Mouse (Mus musculus) ES-CJ7 (cell line): Measurements from ENCODE around the gene Cryga.
"Not testable (repeated sequence)": the region's sequence is repeated elsewhere in the genome, so short reads cannot be mapped to it uniquely, and the experiment has no call there.

ENCODE experiments used
- DNase-seq: peaks from one replicate; pipeline ENCODE4 v3.0.0; 2011; ENCODE audit warnings: low read depth, low spot score

The Cryga gene

DNA sequence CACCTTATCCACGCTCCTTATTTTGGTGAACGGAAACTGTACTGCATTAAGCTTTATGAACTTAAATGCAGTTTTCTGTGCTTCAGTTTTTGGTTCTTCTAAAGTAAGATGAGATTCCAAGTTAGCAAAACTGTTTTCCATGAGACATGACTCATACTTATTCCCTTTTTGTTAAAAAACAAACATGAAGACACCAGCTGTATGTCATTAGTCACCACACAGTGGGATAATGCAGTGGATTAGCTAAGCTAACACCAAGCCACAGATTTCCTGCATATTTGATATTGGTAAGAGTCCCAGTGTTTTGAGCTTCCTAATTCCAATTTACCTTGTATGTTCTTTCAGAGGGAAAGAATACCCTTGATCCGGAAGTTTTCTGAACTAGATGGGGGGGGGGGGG lies 11.6 kb downstream of the Cryga start:
- no peak for DNase-seq

DNA sequence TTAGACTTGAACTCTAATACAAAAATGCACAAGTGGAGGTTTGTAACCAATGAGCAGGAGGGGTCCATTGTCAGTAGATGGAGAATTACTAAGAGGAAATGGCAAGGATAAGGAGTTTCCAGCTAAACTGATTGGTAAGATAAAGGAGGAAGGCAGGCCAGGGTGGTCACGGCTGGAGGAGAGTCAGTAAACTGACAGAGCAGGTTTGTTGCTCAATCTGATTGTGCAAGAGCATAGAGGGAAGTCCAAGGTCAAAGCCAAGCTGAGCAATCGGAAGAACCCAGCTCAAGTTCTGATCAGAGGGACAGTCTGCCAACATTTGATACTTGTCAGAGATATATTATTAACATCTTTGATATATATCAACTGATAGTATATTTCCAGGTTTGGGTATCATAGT lies 12.8 kb downstream of the Cryga start:
- no peak for DNase-seq

DNA sequence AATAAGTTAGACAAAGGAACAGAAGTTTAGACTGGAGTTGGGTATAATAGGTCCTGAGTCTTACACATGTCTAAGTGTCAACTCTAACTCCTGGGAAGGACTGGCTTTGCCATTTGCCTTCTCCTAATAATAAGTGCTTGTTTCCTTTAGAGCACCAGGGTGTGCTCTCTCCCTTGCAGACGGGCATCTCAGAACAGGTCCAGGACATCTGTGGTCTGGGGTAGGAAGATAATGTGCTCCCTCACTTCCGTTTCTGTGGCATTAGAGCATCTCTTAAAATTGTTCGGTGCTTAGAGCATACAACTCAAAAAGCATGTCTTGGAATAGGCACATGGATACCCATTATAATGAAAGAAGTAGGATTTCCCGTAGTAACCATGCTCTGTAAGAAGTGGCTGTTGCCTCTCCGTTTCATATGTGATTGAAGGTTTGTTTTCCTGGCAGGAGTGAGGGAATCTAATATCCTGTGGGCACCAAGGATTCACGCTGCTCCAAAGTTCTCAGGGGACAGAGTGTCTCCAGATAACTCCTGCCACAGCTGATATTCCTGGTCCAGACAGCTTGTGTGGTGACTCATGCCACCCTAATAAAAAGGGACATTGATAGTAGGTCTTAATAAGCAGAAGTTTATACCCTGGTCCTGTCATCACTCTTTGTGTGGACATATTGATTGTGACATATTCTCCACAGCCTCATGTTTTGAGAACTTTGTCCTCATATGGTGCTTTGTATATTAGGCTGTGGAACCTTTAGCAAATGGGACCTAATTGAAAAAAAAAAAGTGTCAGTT lies 14.4 kb downstream of the Cryga start:
- no peak for DNase-seq

DNA sequence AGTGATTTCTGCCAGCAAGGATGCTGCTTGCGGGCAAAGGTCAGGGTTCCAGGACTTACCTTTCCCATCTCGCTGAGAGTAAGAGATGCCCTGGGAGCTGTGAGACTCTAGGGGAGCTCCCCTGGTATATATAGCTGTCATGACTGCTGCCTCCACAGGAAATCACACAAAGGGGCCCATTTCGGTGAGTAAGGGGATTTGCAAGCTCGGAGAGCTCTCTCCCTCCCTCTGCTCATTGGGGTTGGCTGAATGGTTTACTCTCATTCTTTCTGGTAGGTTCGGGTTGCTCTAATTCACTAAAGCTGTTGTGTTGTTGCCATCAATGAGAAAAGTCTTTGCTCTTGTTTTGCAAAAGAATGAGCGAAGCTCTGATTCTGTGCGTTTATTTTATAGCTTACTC lies 21.0 kb downstream of the Cryga start, which contains the start of gene Crygb:
TSS of gene Crygb (minus strand) at position 101 of the 400 bp plus-strand sequence.
- no peak for DNase-seq

DNA sequence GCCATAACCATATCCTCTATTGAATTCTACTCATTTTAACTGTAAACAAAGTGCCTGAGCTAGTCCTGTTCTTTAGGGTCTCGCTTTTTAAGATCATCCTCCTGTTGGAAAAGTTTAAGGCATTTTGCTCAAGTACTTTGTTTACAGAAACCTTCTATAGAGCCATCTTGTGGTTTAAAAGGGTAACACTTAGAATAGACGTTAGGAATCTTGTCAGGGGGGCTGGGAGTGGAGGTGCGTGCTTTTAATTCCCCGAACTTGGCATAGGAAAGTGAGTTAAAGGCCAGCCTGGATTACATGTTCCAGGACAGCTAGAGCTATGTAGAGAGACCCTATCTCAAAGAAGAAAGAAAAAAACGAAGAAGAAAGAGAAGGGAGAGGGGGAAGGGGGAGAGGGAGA lies 27.6 kb downstream of the Cryga start:
- peak; percentile 37 for DNase-seq

DNA sequence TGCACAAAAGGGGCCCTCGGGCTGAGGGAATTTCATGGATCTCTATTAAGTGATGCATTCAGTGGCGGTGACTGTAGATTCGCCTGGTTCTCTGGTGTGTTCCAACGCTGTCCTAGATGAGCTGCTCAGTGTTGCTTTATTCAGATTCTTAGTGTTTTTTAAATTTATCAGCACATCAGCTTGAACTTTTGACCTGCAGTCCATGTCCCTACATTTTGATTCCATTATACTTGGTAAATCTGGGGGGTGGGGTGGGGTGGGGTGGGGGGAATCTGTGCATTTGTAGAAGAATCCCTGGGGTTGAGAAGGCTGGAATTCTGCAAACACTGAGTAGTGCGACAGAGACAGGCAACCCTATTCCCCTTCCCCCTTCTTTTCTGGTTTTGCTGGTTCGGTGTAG lies 29.6 kb downstream of the Cryga start, which contains the start of gene Crygc:
TSS of gene Crygc (minus strand) at position 101 of the 400 bp plus-strand sequence.
- no peak for DNase-seq

DNA sequence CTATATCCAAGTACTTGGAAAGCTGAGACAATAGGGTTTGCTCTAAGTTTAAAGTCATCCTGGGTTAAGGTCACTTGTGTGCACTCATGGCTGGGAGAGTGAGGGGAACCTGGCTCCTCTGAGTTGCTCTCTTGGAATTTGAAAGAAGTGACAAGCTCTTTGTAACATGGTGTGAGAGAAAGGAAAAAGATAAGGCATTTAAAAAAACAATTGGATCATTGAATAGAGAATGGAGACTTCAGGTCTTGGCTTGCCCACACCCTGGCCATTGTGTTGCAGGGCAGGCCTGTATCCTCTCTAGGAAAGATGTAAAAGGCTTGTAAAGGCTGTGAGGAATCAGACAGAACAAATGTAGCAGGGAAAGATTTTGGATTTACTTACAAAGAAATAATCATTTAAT lies 35.3 kb downstream of the Cryga start:
- DNase-seq, result peak; percentile 75

DNA sequence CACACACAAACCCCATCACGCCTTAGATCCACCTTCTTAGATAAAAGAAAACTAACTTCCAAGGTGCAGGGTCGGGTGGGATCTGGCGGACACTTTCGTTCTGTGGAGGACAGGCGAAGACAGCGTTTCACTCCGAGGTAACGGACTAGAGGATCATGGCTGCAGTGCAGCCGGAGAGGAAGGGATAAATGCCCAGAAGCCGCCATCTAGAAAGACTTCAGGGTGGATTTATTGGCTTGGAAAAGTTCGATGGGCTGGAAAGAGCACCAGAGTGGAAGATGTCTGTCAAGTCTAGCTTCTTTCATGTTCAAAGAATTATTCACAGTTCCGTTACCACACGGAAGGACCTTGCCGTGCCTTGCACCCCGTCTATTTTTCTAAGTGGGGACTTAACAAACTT lies 39.0 kb downstream of the Cryga start:
- DNase-seq, result no peak

DNA sequence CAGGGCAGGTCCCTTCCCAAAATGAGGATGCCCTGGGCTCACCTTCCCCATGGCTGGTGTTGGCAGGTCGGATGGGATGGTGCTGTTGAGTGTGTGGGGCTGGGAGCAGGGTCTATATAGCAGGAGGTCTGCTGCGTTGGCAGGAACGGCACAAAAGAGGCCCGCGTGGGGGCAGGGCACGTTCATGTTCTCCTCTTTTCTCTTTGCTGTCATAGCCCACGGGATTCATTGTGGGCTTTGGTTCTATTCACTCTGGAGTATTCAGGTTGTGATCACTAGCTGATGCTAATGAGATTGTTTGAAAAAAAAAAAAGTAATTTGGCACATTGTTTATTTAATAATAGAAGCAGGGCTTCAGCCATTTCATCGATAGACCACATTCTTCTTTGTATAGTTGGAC lies 39.8 kb downstream of the Cryga start, which contains the start of gene Crygd:
TSS of gene Crygd (minus strand) at position 101 of the 400 bp plus-strand sequence.
- no peak for DNase-seq

DNA sequence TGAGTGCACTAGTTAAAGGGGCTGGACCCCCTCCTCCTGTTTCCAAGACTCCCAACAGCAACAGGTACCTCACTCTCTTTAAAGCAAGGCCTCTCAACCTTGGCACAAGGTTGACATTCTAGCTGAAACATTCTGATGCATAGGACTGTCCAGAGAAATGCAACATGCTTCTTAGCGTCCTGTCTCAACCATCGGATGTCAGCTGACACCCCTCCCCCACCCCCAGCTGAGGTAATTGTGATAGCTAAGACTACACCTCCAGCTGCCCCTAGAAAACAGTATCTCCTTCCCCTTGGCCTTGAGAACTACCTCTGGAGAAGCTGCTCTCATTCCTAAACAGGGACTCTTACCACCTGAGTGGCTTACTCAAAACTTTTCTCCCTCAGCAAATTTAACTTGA lies 51.0 kb downstream of the Cryga start:
- peak; percentile 56 for DNase-seq

DNA sequence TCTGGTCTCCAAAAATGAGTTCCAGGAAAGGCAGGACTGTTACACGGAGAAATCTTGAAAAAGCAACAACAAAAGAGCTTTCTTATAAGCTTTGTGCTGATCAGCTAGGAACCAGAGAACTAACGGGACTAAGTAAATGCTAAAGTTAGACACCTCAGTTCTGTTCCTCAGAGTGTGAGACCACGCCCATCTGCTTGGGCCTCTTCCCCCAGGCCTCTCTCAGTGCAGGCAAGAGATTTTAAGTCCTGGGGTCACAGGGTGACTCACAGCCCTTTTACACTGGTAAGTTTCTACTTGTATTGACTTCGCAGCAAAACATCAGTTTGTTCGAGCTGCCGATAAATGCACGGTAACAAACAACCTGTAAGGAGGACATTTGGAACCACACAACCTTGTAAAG lies 51.5 kb downstream of the Cryga start:
- DNase-seq, result peak; percentile 64

DNA sequence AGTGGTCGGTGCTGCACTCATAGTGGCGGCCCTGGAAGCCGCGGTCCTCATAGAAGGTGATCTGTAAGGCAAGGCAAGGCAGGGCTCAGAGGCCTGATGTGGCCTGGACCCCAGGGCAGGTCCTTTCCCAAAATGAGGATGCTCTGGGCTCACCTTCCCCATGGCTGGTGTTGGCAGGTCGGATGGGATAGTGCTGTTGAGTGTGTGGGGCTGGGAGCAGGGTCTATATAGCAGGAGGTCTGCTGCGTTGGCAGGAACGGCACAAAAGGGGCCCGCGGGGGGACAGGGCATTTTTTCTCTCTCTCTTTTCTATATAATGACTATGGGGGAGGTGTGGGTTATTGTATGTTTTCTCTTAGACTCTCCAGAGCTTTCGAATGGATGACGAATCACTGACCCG lies 52.2 kb downstream of the Cryga start, which contains the start of gene Cryge:
TSS of gene Cryge (minus strand) at position 198 of the 400 bp plus-strand sequence.
- not testable (repeated sequence) for DNase-seq
